Mouse (Mus musculus) frontal cortex, adult (tissue): ENCODE results near the gene Cd300a.

Experiments
- ATAC-seq: cut with Nextera tagmentation; 2 replicates; pipeline ENCODE4 v1.9.2; 2017; ENCODE audit warnings: mild to moderate bottlenecking, moderate library complexity, mixed read lengths; ENCODE audit not compliant: low TSS enrichment

The Cd300a gene

GRCm38 (mm10) chr11:114866486-114867360 is 23.1 kb upstream of the Cd300a start:
- no peak for ATAC-seq

GRCm38 (mm10) chr11:114867361-114868235 is 22.2 kb upstream of the Cd300a start:
- no peak for ATAC-seq

GRCm38 (mm10) chr11:114868280-114868679 is 21.6 kb upstream of the Cd300a start:
- no peak for ATAC-seq

- no peak for ATAC-seq
These were observed 20.1 kb upstream of the Cd300a start for GRCm38 (mm10) chr11:114869787-114870186.

DNA sequence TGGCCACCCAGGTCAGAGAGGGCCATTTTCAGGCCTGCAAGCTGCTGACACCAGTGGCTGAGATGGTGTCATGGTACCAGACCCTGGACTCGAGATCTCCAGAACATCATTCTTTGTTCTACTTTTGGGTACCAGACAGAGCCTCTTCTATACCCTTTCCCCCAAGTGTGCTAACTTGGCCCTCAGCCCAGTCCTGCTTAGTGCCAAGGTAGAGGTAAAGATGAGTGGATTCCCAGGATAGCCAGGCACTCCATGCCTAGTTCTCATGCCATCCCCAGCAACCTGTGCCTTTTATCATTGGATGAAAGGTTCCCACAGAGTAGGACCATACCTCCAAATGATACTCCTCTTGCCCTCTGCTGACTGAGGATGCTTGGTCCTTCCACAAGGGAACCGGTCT is 18.3 kb upstream of the Cd300a start:
- ATAC-seq: no peak

- no peak for ATAC-seq
These were observed 16.6 kb upstream of the Cd300a start for GRCm38 (mm10) chr11:114873022-114873817.

- ATAC-seq: no peak
These were observed 15.4 kb upstream of the Cd300a start for GRCm38 (mm10) chr11:114874226-114875145.

- peak; percentile 57; the same call in 1 of the 2 replicates for ATAC-seq
These were observed 14.5 kb upstream of the Cd300a start for GRCm38 (mm10) chr11:114875301-114875801.

- no peak for ATAC-seq
These were observed 13.7 kb upstream of the Cd300a start for GRCm38 (mm10) chr11:114876176-114876575.

DNA sequence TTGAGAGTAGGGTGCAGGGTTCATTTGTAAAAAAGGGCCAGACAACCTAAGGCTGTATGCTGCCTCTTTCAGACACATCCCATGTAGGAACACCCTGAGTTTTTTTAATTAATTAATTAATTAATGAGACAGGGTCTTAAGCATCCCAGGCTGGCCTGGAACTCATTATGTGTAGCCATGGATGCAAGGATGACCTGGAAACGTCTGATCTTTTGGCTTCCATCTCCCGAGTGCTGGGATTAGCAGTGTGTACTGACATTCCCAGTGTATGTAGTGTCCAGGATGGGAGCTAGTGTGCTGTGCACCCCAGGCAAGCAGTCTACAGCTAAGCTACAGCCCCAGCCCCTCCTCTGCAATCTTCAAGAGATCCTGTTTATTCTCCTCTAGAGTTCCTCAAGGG is 13.2 kb upstream of the Cd300a start:
- no peak for ATAC-seq

- ATAC-seq: no peak; the same call in 1 of the 2 replicates
These were observed 12.7 kb upstream of the Cd300a start for GRCm38 (mm10) chr11:114877145-114877544.

GRCm38 (mm10) chr11:114879666-114880065 is 10.2 kb upstream of the Cd300a start:
- ATAC-seq: no peak

DNA sequence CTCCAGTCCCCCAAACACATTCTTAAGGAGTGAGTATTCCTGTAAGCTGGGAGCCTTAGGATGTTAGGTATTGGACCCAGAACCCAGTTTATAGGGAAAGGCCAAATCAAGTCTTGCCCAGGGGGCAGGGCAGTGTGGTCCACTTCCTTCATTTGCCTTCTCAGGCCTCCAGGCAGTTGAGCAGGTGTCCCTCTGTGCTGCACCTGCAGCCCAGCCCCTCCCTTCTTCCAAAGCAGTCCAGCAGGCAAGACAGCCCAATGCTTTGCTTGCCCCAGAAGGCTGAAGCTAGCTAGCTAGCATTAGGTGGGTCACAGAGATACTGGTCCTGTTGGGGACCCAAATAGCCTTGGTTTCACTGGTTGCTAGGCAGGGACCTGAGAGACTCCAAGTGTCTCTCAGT is 9.7 kb upstream of the Cd300a start:
- ATAC-seq: no peak

DNA sequence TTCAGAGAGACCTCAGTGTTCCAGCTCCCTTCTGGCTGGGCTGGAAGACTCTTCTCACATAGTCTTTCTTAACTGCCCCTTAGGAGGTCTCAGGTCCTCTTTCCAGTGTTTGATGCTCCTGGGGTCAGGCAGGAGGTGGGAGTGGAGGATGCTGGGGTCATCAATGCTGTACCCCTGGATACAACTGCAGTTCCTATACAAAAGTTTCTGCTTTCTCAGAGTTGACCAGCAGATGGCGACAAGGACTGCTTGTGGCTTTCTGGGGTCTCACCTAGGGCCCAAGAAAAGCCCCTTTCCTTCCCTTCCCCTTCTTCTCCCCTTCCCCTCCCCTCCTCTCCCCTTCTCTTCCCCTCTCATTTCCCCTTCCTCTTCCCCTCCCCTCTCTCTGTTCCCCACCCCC is 9.3 kb upstream of the Cd300a start:
- no peak for ATAC-seq

DNA sequence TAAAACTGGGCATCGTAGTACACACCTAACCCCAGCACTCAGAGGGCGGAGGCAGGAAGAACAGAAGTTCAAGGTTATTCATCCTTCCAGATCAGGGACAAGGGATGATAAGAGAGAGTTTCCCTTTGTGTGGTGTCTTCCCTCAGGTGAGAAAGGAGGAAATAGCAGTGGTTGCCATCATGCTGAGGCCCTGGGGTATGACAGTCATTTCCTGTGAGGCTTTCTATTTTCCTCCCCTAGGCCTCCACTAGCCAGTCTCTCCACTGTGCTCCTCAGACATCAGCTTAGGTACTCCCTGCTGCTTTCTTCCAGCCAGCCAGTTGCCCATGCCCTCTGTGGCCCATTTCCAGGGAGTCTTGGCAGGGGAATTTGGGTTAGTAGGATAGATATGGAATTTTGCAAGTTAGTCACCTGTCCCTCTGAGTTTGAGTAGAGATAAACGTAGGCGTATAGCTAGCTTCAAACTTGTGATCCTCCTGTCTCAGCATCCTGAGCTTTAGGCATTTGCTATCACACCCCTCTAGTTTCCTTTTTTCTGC is 6.5 kb upstream of the Cd300a start:
- ATAC-seq: no peak

- no peak for ATAC-seq
These were observed 5.3 kb upstream of the Cd300a start for GRCm38 (mm10) chr11:114884380-114885100.

DNA sequence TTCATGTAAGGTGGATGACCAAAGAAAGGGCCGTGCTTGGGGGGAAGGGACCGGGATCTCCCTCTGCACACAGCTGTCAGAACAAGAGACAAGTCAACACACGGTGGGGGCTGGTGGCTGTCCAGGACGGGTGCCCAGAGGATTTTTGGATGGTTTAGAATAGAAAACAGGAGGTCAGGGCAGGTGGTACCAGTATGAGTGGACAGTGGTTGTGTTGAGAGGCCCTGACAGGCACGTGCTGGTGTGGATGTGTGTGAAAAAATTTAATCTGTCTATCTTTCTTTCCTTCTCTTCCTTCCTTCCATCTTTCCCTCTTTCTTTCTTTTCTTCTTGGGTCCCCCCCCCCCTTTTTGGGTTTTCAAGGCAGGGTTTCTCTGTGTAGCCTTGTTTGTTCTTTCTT is 701 bp downstream of the Cd300a start:
- no peak for ATAC-seq

DNA sequence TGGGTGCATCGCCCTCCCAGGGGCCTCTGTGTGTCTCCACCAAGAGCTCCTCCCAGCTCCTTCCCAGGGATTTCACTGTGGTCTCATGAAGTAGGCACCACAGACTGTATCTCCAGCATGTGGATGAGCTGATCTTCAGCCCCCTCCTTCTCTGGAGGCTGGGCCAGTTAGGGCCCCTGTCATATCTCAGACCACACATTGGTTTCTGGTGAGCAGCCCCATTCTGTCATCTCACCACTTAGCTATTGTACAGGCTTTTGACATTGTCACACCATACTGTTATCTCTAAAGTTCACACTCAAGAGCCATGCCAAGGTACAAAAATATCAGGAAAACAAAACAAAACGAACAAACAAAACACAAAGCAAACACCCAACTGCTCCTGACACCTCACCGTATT is 6.2 kb downstream of the Cd300a start:
- ATAC-seq: no peak

DNA sequence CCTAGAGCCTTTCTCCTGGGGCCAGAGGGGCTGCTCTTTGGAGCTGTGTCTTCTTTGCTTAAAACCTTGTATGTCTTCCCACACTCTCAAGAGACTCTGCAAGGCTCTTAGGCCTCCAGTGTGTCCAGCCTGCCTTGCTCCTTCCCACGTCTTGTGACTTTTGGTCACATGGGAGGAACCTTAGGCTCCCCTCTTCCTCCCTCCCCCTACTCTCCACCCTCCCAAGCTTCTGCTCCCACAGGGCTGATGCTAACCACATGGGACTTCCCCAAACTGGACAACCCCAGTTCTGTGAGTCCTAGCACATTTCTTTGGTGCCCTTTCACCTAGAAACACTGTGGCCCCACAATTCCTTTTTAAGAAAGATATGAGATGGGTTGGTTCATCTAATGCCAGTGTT is 8.2 kb downstream of the Cd300a start:
- ATAC-seq: no peak

- ATAC-seq: no peak
These were observed 13.4 kb downstream of the Cd300a start for GRCm38 (mm10) chr11:114903224-114903623.
